Mouse (Mus musculus): Measurements from ENCODE around the gene Gpbp1l1. TPM values are rescaled to one million over a fixed set of nuclear protein-coding genes. Genes with fewer than 3 reads are reported as not detected.

The Gpbp1l1 gene
- polyA plus RNA-seq (2015; fragmentation: Nextera tagmentation; extraction: Ambion mirVana): 18.1 and 18.5 TPM in 2 replicates

- peak within 1 kb of the TSS; percentile 83 for H3K9ac ChIP-seq
- peaks cover 29% of the 10 kb centered on the region for H3K4me1 ChIP-seq (replicated peaks)
- peak within 1 kb of the TSS; percentile 87 for H3K4me3 ChIP-seq
- peaks cover 7% of the 10 kb centered on the region for H3K36me3 ChIP-seq
- ATAC-seq (ENCODE audit: low FRiP score): peak; percentile 96
- H3K27ac ChIP-seq: peak within 1 kb of the TSS; percentile 91
- H3K4me2 ChIP-seq: peak within 1 kb of the TSS; percentile 83
- no peaks in the 10 kb centered on the region for H3K27me3 ChIP-seq
- H3K9me3 ChIP-seq: no peaks in the 10 kb centered on the region
- under 1% methylated on average over 76 of the region's 78 CpGs for WGBS
Observed at GRCm38 (mm10) chr4:116557306-116558121, at the start of gene Gpbp1l1. Gpbp1l1 (plus strand) TSS chr4:116557658.

- Histone ChIP-seq H3K4me2 (no peak overlapping the region), H3K27ac (no peak overlapping the region), H3K27me3 (no peaks in the 10 kb centered on the region), H3K4me1 (replicated peaks) (no peaks in the 10 kb centered on the region), H3K36me3 (peaks cover 27% of the 10 kb centered on the region), H3K9me3 (no peaks in the 10 kb centered on the region), H3K4me3 (no peak overlapping the region), H3K9ac (no peak overlapping the region)
- ATAC-seq (ENCODE audit: low FRiP score): no peak
- WGBS: 64% methylated on average over 2 of the region's 2 CpGs
Observed at GRCm38 (mm10) chr4:116531109-116531508, 26.3 kb upstream of the Gpbp1l1 start.

- Histone ChIP-seq H3K27me3 (no peaks in the 10 kb centered on the region), H3K9ac (no peak overlapping the region), H3K4me2 (no peak overlapping the region), H3K36me3 (peaks cover 21% of the 10 kb centered on the region), H3K27ac (no peak overlapping the region), H3K4me3 (no peak overlapping the region), H3K9me3 (no peaks in the 10 kb centered on the region), H3K4me1 (replicated peaks) (no peaks in the 10 kb centered on the region)
- ATAC-seq (ENCODE audit: low FRiP score): no peak
Observed at GRCm38 (mm10) chr4:116536351-116536750, 21.1 kb upstream of the Gpbp1l1 start.

- Histone ChIP-seq H3K9ac (no peak overlapping the region), H3K36me3 (peaks cover 22% of the 10 kb centered on the region), H3K4me2 (no peak overlapping the region), H3K27ac (no peak overlapping the region), H3K4me3 (no peak overlapping the region), H3K27me3 (no peaks in the 10 kb centered on the region), H3K9me3 (no peaks in the 10 kb centered on the region), H3K4me1 (replicated peaks) (no peaks in the 10 kb centered on the region)
- 92% methylated on average over 3 of the region's 3 CpGs for WGBS
- ATAC-seq (ENCODE audit: low FRiP score): no peak
Observed at GRCm38 (mm10) chr4:116537737-116538136, 19.7 kb upstream of the Gpbp1l1 start.

- Histone ChIP-seq H3K4me1 (replicated peaks) (peaks cover 3% of the 10 kb centered on the region), H3K27me3 (no peaks in the 10 kb centered on the region), H3K36me3 (peaks cover 11% of the 10 kb centered on the region), H3K27ac (no peak overlapping the region), H3K9me3 (no peaks in the 10 kb centered on the region), H3K4me2 (no peak overlapping the region), H3K4me3 (no peak overlapping the region), H3K9ac (no peak overlapping the region)
- WGBS: 89% methylated on average over 1 of the region's 1 CpGs
- ATAC-seq (ENCODE audit: low FRiP score): no peak
Observed at GRCm38 (mm10) chr4:116550432-116550831, 7.0 kb upstream of the Gpbp1l1 start.

- peaks cover 10% of the 10 kb centered on the region for H3K4me1 ChIP-seq (replicated peaks)
- no peak overlapping the region for H3K9ac ChIP-seq
- no peak for ATAC-seq (ENCODE audit: low FRiP score)
- WGBS: 90% methylated on average over 3 of the region's 3 CpGs
- H3K27me3 ChIP-seq: no peaks in the 10 kb centered on the region
- H3K36me3 ChIP-seq: peaks cover 11% of the 10 kb centered on the region
- no peak overlapping the region for H3K4me2 ChIP-seq
- H3K9me3 ChIP-seq: no peaks in the 10 kb centered on the region
- no peak overlapping the region for H3K27ac ChIP-seq
- H3K4me3 ChIP-seq: no peak overlapping the region
Observed at GRCm38 (mm10) chr4:116553035-116553434, 4.4 kb upstream of the Gpbp1l1 start.

- H3K4me3 ChIP-seq: peak within 1 kb of the TSS; percentile 87
- no peaks in the 10 kb centered on the region for H3K9me3 ChIP-seq
- H3K27ac ChIP-seq: peak within 1 kb of the TSS; percentile 91
- H3K4me2 ChIP-seq: peak within 1 kb of the TSS; percentile 83
- peaks cover 29% of the 10 kb centered on the region for H3K4me1 ChIP-seq (replicated peaks)
- 5% methylated on average over 23 of the region's 23 CpGs for WGBS
- peak within 1 kb of the TSS; percentile 83 for H3K9ac ChIP-seq
- peaks cover 11% of the 10 kb centered on the region for H3K36me3 ChIP-seq
- no peaks in the 10 kb centered on the region for H3K27me3 ChIP-seq
- ATAC-seq (ENCODE audit: low FRiP score): no peak
Observed at GRCm38 (mm10) chr4:116555413-116556300, 1.8 kb upstream of the Gpbp1l1 start, which contains the start of gene Tmem69. Tmem69 (minus strand) TSS chr4:116555936.

- peak; percentile 98 for ATAC-seq (ENCODE audit: low FRiP score)
- Histone ChIP-seq H3K27ac (peak overlapping the region; percentile 91), H3K9ac (peak overlapping the region; percentile 83), H3K36me3 (peaks cover 11% of the 10 kb centered on the region), H3K4me3 (peak overlapping the region; percentile 87), H3K4me2 (peak overlapping the region; percentile 83), H3K27me3 (no peaks in the 10 kb centered on the region), H3K9me3 (no peaks in the 10 kb centered on the region), H3K4me1 (replicated peaks) (peaks cover 29% of the 10 kb centered on the region)
- WGBS: 0% methylated on average over 28 of the region's 28 CpGs
Observed at GRCm38 (mm10) chr4:116556561-116557305, 725 bp upstream of the Gpbp1l1 start.

GRCm38 (mm10) chr4:116558151-116558882 is 859 bp downstream of the Gpbp1l1 start:
- H3K4me2 ChIP-seq: peak overlapping the region; percentile 83
- WGBS: 5% methylated on average over 15 of the region's 15 CpGs
- H3K36me3 ChIP-seq: peaks cover 2% of the 10 kb centered on the region; the same call in 1 of the 2 replicates
- H3K27me3 ChIP-seq: no peaks in the 10 kb centered on the region
- H3K9ac ChIP-seq: peak overlapping the region; percentile 83
- peaks cover 29% of the 10 kb centered on the region for H3K4me1 ChIP-seq (replicated peaks)
- peak overlapping the region; percentile 87 for H3K4me3 ChIP-seq
- no peaks in the 10 kb centered on the region for H3K9me3 ChIP-seq
- no peak for ATAC-seq (ENCODE audit: low FRiP score)
- H3K27ac ChIP-seq: peak overlapping the region; percentile 91; the same call in 1 of the 2 replicates

- Histone ChIP-seq H3K4me2 (no peak overlapping the region), H3K4me3 (no peak overlapping the region), H3K27me3 (no peaks in the 10 kb centered on the region), H3K9ac (no peak overlapping the region), H3K4me1 (replicated peaks) (peaks cover 20% of the 10 kb centered on the region), H3K9me3 (no peaks in the 10 kb centered on the region), H3K36me3 (peaks cover 49% of the 10 kb centered on the region), H3K27ac (no peak overlapping the region)
- 82% methylated on average over 8 of the region's 8 CpGs for WGBS
- ATAC-seq (ENCODE audit: low FRiP score): no peak
Observed at GRCm38 (mm10) chr4:116595793-116596192, 38.3 kb downstream of the Gpbp1l1 start.

GRCm38 (mm10) chr4:116596379-116596778 is 38.9 kb downstream of the Gpbp1l1 start, which contains the start of gene Ccdc17:
Ccdc17 (plus strand) TSS chr4:116596654.
- Histone ChIP-seq H3K27ac (peak within 1 kb of the TSS; percentile 85), H3K9ac (peak within 1 kb of the TSS; percentile 81), H3K4me1 (replicated peaks) (peaks cover 20% of the 10 kb centered on the region), H3K36me3 (peaks cover 49% of the 10 kb centered on the region), H3K4me3 (peak within 1 kb of the TSS; percentile 70), H3K4me2 (peak within 1 kb of the TSS; percentile 77), H3K9me3 (no peaks in the 10 kb centered on the region), H3K27me3 (no peaks in the 10 kb centered on the region)
- ATAC-seq (ENCODE audit: low FRiP score): no peak
- WGBS: 26% methylated on average over 5 of the region's 5 CpGs

Data from hindbrain, embryonic 13.5 days (tissue).